Mouse (Mus musculus): Measurements from ENCODE around the gene Myo1c. TPM values are rescaled to one million over a fixed set of nuclear protein-coding genes. Genes with fewer than 3 reads are reported as not detected.

Gene Myo1c
- polyA plus RNA-seq, 1 experiment, result 177 TPM

DNA sequence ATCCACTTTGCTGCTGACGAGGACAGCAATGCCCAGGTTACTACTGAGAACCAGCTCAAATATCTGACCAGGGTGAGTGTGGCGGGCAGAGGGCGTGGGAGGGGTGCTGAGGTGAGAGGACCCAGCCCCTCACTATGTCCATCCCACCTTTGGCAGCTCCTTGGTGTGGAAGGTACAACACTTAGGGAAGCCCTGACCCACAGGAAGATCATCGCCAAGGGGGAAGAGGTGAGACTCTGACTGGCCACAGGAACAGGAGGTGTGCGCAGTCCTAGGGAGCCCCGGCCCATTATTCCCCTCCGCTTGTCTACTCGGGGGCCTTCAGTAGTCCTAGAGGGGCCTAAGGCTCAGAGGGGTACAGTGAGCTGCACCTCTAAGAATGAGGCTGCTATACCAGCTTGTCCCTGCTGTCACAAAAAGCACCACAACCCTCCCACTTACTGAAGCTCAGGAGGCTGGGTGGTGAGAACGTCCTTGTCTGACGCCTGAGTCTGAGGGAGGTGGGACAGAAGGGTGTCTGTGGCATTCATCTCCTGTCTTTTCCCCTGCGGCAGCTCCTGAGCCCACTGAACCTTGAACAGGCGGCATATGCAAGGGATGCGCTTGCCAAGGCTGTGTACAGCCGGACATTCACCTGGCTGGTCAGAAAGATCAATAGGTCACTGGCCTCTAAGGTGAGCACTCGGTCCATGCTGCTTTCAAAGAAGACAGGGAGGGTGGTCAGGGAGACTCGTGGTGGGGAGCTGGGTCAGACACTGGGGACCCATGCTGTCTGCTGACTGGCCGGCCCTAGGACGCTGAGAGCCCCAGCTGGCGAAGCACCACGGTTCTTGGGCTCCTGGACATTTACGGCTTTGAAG, 10.9 kb downstream of the Myo1c start:
- Histone ChIP-seq H3ac (ENCODE audit: control insufficient read depth, insufficient read length) (no peak overlapping the region), H3K4me2 (ENCODE audit: low read depth) (no peak overlapping the region), H3K4me3 (no peak overlapping the region), H3K79me2 (ENCODE audit: control insufficient read depth, insufficient read depth) (peaks cover 13% of the 10 kb centered on the region), H3K36me3 (ENCODE audit: control insufficient read depth, insufficient read depth) (peaks cover 57% of the 10 kb centered on the region), H3K27me3 (ENCODE audit: control insufficient read depth, insufficient read depth, insufficient read length) (no peaks in the 10 kb centered on the region)
- TF ChIP-seq POLR2A (IDR thresholded peaks at IDR 0.05; ENCODE audit: insufficient read length, low read depth), result no peak
- no peak for TF ChIP-seq MAX (IDR thresholded peaks at IDR 0.05; ENCODE audit: low read depth)
- TF ChIP-seq POLR2AphosphoS2 (IDR thresholded peaks at IDR 0.05; ENCODE audit: insufficient read length, low read depth), result no peak
- TF ChIP-seq REST (IDR thresholded peaks at IDR 0.05; ENCODE audit: insufficient read depth, insufficient read length), result no peak
- no peak for TF ChIP-seq CEBPB (IDR thresholded peaks at IDR 0.05; ENCODE audit: insufficient read depth, poor library complexity, severe bottlenecking)
- no peak for TF ChIP-seq USF1 (IDR thresholded peaks at IDR 0.05; ENCODE audit: low read depth)
- TF ChIP-seq MYOD1 (IDR thresholded peaks at IDR 0.05; ENCODE audit: control insufficient read depth in 1 of 3, insufficient read length in 2 of 3, low read depth in 2 of 3), result no peak
- no peak for TF ChIP-seq TCF3 (IDR thresholded peaks at IDR 0.05; ENCODE audit: insufficient read length, low read depth)
- no peak for TF ChIP-seq MYOG (IDR thresholded peaks at IDR 0.05; ENCODE audit: control insufficient read depth in 1 of 3, insufficient read depth in 1 of 3, insufficient read length in 2 of 3, low read depth in 2 of 3)
- TF ChIP-seq E2F4 (IDR thresholded peaks at IDR 0.05; ENCODE audit: insufficient read depth), result no peak
- no peak for TF ChIP-seq TCF12 (IDR thresholded peaks at IDR 0.05; ENCODE audit: insufficient read depth, poor library complexity, severe bottlenecking)
- TF ChIP-seq SRF (IDR thresholded peaks at IDR 0.05; ENCODE audit: control insufficient read depth, insufficient read length, low read depth), result no peak

DNA sequence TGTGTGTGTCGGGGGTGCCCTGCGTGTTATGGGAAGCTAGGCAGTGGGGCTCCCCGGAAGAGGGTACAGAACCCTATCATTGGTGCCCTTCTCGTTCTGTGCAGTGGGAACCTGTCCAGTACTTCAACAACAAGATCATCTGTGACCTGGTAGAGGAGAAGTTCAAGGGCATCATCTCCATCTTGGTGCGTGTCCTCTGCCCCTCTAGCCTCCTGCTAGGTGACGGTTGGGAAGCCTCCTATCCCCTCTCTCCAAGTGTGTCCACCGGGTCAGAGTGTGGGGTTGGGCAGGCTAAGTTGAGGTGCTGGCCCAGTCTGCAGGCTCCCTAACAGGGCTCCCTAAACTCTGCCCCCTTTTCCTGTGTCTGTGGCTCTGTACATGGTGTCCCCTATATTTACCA, 11.8 kb downstream of the Myo1c start:
- Histone ChIP-seq H3K27me3 (ENCODE audit: control insufficient read depth, insufficient read depth, insufficient read length) (no peaks in the 10 kb centered on the region), H3ac (ENCODE audit: control insufficient read depth, insufficient read length) (no peak overlapping the region), H3K36me3 (ENCODE audit: control insufficient read depth, insufficient read depth) (peaks cover 64% of the 10 kb centered on the region), H3K4me3 (no peak overlapping the region), H3K4me2 (ENCODE audit: low read depth) (no peak overlapping the region), H3K79me2 (ENCODE audit: control insufficient read depth, insufficient read depth) (peaks cover 8% of the 10 kb centered on the region)
- TF ChIP-seq SRF (IDR thresholded peaks at IDR 0.05; ENCODE audit: control insufficient read depth, insufficient read length, low read depth) (no peak), REST (IDR thresholded peaks at IDR 0.05; ENCODE audit: insufficient read depth, insufficient read length) (no peak), E2F4 (IDR thresholded peaks at IDR 0.05; ENCODE audit: insufficient read depth) (no peak), TCF12 (IDR thresholded peaks at IDR 0.05; ENCODE audit: insufficient read depth, poor library complexity, severe bottlenecking) (no peak), POLR2AphosphoS2 (IDR thresholded peaks at IDR 0.05; ENCODE audit: insufficient read length, low read depth) (no peak), MYOG (IDR thresholded peaks at IDR 0.05; ENCODE audit: control insufficient read depth in 1 of 3, insufficient read depth in 1 of 3, insufficient read length in 2 of 3, low read depth in 2 of 3) (no peak), USF1 (IDR thresholded peaks at IDR 0.05; ENCODE audit: low read depth) (no peak), CEBPB (IDR thresholded peaks at IDR 0.05; ENCODE audit: insufficient read depth, poor library complexity, severe bottlenecking) (no peak), MYOD1 (IDR thresholded peaks at IDR 0.05; ENCODE audit: control insufficient read depth in 1 of 3, insufficient read length in 2 of 3, low read depth in 2 of 3) (no peak), MAX (IDR thresholded peaks at IDR 0.05; ENCODE audit: low read depth) (no peak), TCF3 (IDR thresholded peaks at IDR 0.05; ENCODE audit: insufficient read length, low read depth) (no peak), POLR2A (IDR thresholded peaks at IDR 0.05; ENCODE audit: insufficient read length, low read depth) (no peak)

DNA sequence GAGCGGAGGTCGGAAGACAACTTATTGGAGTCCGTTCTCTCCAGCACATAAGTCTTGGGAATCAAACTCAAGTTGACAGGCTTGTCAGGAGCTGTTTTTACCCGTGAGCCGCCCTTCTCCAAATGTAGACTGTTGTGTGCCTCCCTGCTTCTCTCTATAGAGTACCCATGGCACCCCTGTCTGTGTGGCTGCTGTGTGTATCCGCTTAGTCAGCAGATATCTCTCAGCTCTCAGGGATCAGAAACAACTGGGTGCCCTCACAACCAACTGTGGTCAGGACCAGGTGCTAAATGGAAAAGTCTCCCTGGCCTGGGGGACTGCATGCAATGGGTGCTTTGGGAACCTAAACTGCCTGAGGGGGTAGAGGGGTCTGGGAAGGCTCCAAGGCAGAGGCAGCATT, 16.0 kb downstream of the Myo1c start:
- Histone ChIP-seq H3K4me3 (no peak overlapping the region), H3K27me3 (ENCODE audit: control insufficient read depth, insufficient read depth, insufficient read length) (no peaks in the 10 kb centered on the region)
- no peak for TF ChIP-seq POLR2AphosphoS2 (IDR thresholded peaks at IDR 0.05; ENCODE audit: insufficient read length, low read depth)
- no peak for TF ChIP-seq E2F4 (IDR thresholded peaks at IDR 0.05; ENCODE audit: insufficient read depth)
- no peak for TF ChIP-seq MYOD1 (IDR thresholded peaks at IDR 0.05; ENCODE audit: control insufficient read depth in 1 of 3, insufficient read length in 2 of 3, low read depth in 2 of 3)
- no peak for TF ChIP-seq TCF12 (IDR thresholded peaks at IDR 0.05; ENCODE audit: insufficient read depth, poor library complexity, severe bottlenecking)
- TF ChIP-seq POLR2A (IDR thresholded peaks at IDR 0.05; ENCODE audit: insufficient read length, low read depth), result no peak
- no peak for TF ChIP-seq CEBPB (IDR thresholded peaks at IDR 0.05; ENCODE audit: insufficient read depth, poor library complexity, severe bottlenecking)
- TF ChIP-seq REST (IDR thresholded peaks at IDR 0.05; ENCODE audit: insufficient read depth, insufficient read length), result no peak
- TF ChIP-seq USF1 (IDR thresholded peaks at IDR 0.05; ENCODE audit: low read depth), result no peak
- no peak for TF ChIP-seq SRF (IDR thresholded peaks at IDR 0.05; ENCODE audit: control insufficient read depth, insufficient read length, low read depth)
- TF ChIP-seq TCF3 (IDR thresholded peaks at IDR 0.05; ENCODE audit: insufficient read length, low read depth), result no peak
- TF ChIP-seq MYOG (IDR thresholded peaks at IDR 0.05; ENCODE audit: control insufficient read depth in 1 of 3, insufficient read depth in 1 of 3, insufficient read length in 2 of 3, low read depth in 2 of 3), result no peak
- TF ChIP-seq MAX (IDR thresholded peaks at IDR 0.05; ENCODE audit: low read depth), result no peak

DNA sequence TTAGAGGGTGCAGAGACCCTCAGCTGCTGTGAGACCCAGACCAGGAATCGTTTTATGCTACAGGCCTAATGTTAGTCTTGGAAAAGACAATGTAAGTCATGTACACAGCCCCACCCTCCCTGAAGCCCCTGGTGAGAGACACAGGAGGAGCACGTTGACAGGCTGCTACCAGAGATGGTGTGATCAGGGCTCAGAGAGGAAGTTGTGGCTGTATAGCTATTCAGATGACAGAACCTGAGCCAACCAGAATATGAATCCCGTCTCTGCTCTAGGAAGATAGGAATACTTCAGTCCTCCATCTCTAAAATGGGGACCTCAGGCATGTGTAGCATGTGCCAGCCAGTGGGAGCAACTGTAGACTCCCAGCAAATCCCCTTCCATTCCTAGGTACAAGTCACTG, 18.3 kb downstream of the Myo1c start:
- peaks cover 59% of the 10 kb centered on the region for H3K36me3 ChIP-seq (ENCODE audit: control insufficient read depth, insufficient read depth)
- H3ac ChIP-seq (ENCODE audit: control insufficient read depth, insufficient read length), result no peak overlapping the region
- H3K27me3 ChIP-seq (ENCODE audit: control insufficient read depth, insufficient read depth, insufficient read length), result no peaks in the 10 kb centered on the region
- no peak for TF ChIP-seq SRF (IDR thresholded peaks at IDR 0.05; ENCODE audit: control insufficient read depth, insufficient read length, low read depth)
- TF ChIP-seq E2F4 (IDR thresholded peaks at IDR 0.05; ENCODE audit: insufficient read depth), result no peak
- no peak for TF ChIP-seq USF1 (IDR thresholded peaks at IDR 0.05; ENCODE audit: low read depth)
- TF ChIP-seq POLR2A (IDR thresholded peaks at IDR 0.05; ENCODE audit: insufficient read length, low read depth), result no peak
- TF ChIP-seq REST (IDR thresholded peaks at IDR 0.05; ENCODE audit: insufficient read depth, insufficient read length), result no peak
- TF ChIP-seq MYOG (IDR thresholded peaks at IDR 0.05; ENCODE audit: control insufficient read depth in 1 of 3, insufficient read depth in 1 of 3, insufficient read length in 2 of 3, low read depth in 2 of 3), result no peak
- TF ChIP-seq CEBPB (IDR thresholded peaks at IDR 0.05; ENCODE audit: insufficient read depth, poor library complexity, severe bottlenecking), result no peak
- TF ChIP-seq TCF3 (IDR thresholded peaks at IDR 0.05; ENCODE audit: insufficient read length, low read depth), result no peak
- no peak for TF ChIP-seq MAX (IDR thresholded peaks at IDR 0.05; ENCODE audit: low read depth)
- no peak for TF ChIP-seq POLR2AphosphoS2 (IDR thresholded peaks at IDR 0.05; ENCODE audit: insufficient read length, low read depth)
- H3K79me2 ChIP-seq (ENCODE audit: control insufficient read depth, insufficient read depth), result no peaks in the 10 kb centered on the region
- H3K4me3 ChIP-seq, result no peak overlapping the region
- no peak overlapping the region for H3K4me2 ChIP-seq (ENCODE audit: low read depth)

More for the DNA sequence above, 16.0 kb downstream of the Myo1c start:
- Histone ChIP-seq H3ac (ENCODE audit: control insufficient read depth, insufficient read length) (no peak overlapping the region), H3K79me2 (ENCODE audit: control insufficient read depth, insufficient read depth) (no peaks in the 10 kb centered on the region), H3K36me3 (ENCODE audit: control insufficient read depth, insufficient read depth) (peaks cover 57% of the 10 kb centered on the region), H3K4me2 (ENCODE audit: low read depth) (no peak overlapping the region)
